Mouse (Mus musculus): Measurements from ENCODE around the gene Smbd1. TPM values are rescaled to one million over a fixed set of nuclear protein-coding genes. Genes with fewer than 3 reads are reported as not detected.

Smbd1 gene
- total and polyA plus RNA-seq, 3 experiments = not detected

- no peak overlapping the region for H3K4me3 ChIP-seq (replicated peaks in 1 of 3; ENCODE audit: low read depth in 2 of 3, low read length in 2 of 3, poor library complexity in 1 of 3)
- in situ Hi-C loops (cut with MboI; ENCODE audit: low pct_ligation_motif_present, low pct_unique_long_range_greater_than_20kb, low sequenced_read_pairs) = no loop called here
- dilution Hi-C loops (cut with MboI; ENCODE audit: extremely low pct_ligation_motif_present, extremely low pct_unique_long_range_greater_than_20kb, low sequenced_read_pairs) = no loop called here
- TF ChIP-seq CTCF (conservative IDR thresholded peaks at IDR 0.05 in 1 of 2, IDR thresholded peaks at IDR 0.05 in 1 of 2; ENCODE audit: low read depth in 2 of 2, low read length in 2 of 2) (peak in 1 of 2 experiments; percentile 26; a peak in 1 of 4 replicates), EP300 (IDR thresholded peaks at IDR 0.05; ENCODE audit: low read length) (no peak), TBP (conservative IDR thresholded peaks at IDR 0.05; ENCODE audit: low read depth, low read length) (no peak), ZC3H11A (IDR thresholded peaks at IDR 0.05; ENCODE audit: low read depth, low read length) (no peak)
- no peak overlapping the region for H3K27ac ChIP-seq (ENCODE audit: insufficient read depth, low read depth)
- no peaks in the 10 kb centered on the region for H3K36me3 ChIP-seq (replicated peaks in 1 of 2; ENCODE audit: control insufficient read depth in 1 of 2, insufficient read depth in 1 of 2, low read length in 1 of 2)
- no peak overlapping the region for H3K9ac ChIP-seq (ENCODE audit: insufficient read depth, low read depth)
- DNase-seq (ENCODE audit: extremely low read depth) = no peak
- no peak overlapping the region for H3K4me2 ChIP-seq (ENCODE audit: insufficient read depth, low read depth, poor library complexity, severe bottlenecking)
- H3K9me3 ChIP-seq (replicated peaks; ENCODE audit: low read length) = no peaks in the 10 kb centered on the region
- H3K4me1 ChIP-seq (ENCODE audit: control insufficient read depth in 1 of 2, insufficient read depth in 2 of 2) = peaks cover 0 to 13% of the 10 kb centered on the region in 2 experiments; a peak in 3 of 4 replicates
- no peaks in the 10 kb centered on the region for H3K79me2 ChIP-seq (replicated peaks; ENCODE audit: control insufficient read depth, extremely low read depth, insufficient read depth, poor library complexity, severe bottlenecking)
- H3K27me3 ChIP-seq (replicated peaks) = no peaks in the 10 kb centered on the region
These were observed 2.7 kb downstream of the Smbd1 start for GRCm38 (mm10) chr16:32807408-32808185.

GRCm38 (mm10) chr16:32805151-32805550 is 5.1 kb downstream of the Smbd1 start:
- TF ChIP-seq MAX (IDR thresholded peaks at IDR 0.05; ENCODE audit: low read length) (no peak), JUN (IDR thresholded peaks at IDR 0.05; ENCODE audit: insufficient read depth, low read depth, low read length) (no peak), HCFC1 (IDR thresholded peaks at IDR 0.05; ENCODE audit: low read depth, low read length) (no peak), TCF12 (IDR thresholded peaks at IDR 0.05; ENCODE audit: low read depth, low read length) (no peak), SMC3 (IDR thresholded peaks at IDR 0.05; ENCODE audit: low read depth, low read length) (no peak)
- H3K4me3 ChIP-seq (replicated peaks in 1 of 3; ENCODE audit: low read depth in 2 of 3, low read length in 2 of 3, poor library complexity in 1 of 3) = no peak overlapping the region
- dilution Hi-C loops (cut with MboI; ENCODE audit: extremely low pct_ligation_motif_present, extremely low pct_unique_long_range_greater_than_20kb, low sequenced_read_pairs) = no loop called here

GRCm38 (mm10) chr16:32803901-32804300 is 6.4 kb downstream of the Smbd1 start:
- H3K9me3 ChIP-seq (replicated peaks; ENCODE audit: low read length) = no peaks in the 10 kb centered on the region
- in situ Hi-C loops (cut with MboI; ENCODE audit: low pct_ligation_motif_present, low pct_unique_long_range_greater_than_20kb, low sequenced_read_pairs) = no loop called here
- no peak overlapping the region for H3K4me3 ChIP-seq (replicated peaks in 1 of 3; ENCODE audit: low read depth in 2 of 3, low read length in 2 of 3, poor library complexity in 1 of 3)
- no peak overlapping the region for H3K4me2 ChIP-seq (ENCODE audit: insufficient read depth, low read depth, poor library complexity, severe bottlenecking)
- peaks cover 0 to 13% of the 10 kb centered on the region in 2 experiments; a peak in 3 of 4 replicates for H3K4me1 ChIP-seq (ENCODE audit: control insufficient read depth in 1 of 2, insufficient read depth in 2 of 2)
- H3K27me3 ChIP-seq (replicated peaks) = no peaks in the 10 kb centered on the region
- H3K79me2 ChIP-seq (replicated peaks; ENCODE audit: control insufficient read depth, extremely low read depth, insufficient read depth, poor library complexity, severe bottlenecking) = no peaks in the 10 kb centered on the region
- no peak for TF ChIP-seq POLR2AphosphoS2 (IDR thresholded peaks at IDR 0.05; ENCODE audit: low read depth, low read length)
- no peak for TF ChIP-seq ZMIZ1 (IDR thresholded peaks at IDR 0.05; ENCODE audit: low read depth, low read length)
- TF ChIP-seq MAX (IDR thresholded peaks at IDR 0.05; ENCODE audit: low read length) = no peak
- no peak for TF ChIP-seq PAX5 (IDR thresholded peaks at IDR 0.05; ENCODE audit: low read length)
- no peak for TF ChIP-seq JUN (IDR thresholded peaks at IDR 0.05; ENCODE audit: insufficient read depth, low read depth, low read length)
- no peak for TF ChIP-seq POLR2A (IDR thresholded peaks at IDR 0.05; ENCODE audit: low read depth, low read length)
- no peak for TF ChIP-seq ZNF384 (IDR thresholded peaks at IDR 0.05; ENCODE audit: low read depth, low read length)
- TF ChIP-seq RAD21 (IDR thresholded peaks at IDR 0.05; ENCODE audit: low read depth, low read length) = no peak
- TF ChIP-seq USF2 (conservative IDR thresholded peaks at IDR 0.05; ENCODE audit: low read depth, low read length) = no peak
- no peak for TF ChIP-seq SMC3 (IDR thresholded peaks at IDR 0.05; ENCODE audit: low read depth, low read length)
- TF ChIP-seq CHD1 (IDR thresholded peaks at IDR 0.05; ENCODE audit: low read depth, low read length) = no peak
- TF ChIP-seq CHD2 (IDR thresholded peaks at IDR 0.05; ENCODE audit: low read length) = no peak
- no peak for TF ChIP-seq HCFC1 (IDR thresholded peaks at IDR 0.05; ENCODE audit: low read depth, low read length)
- no peak for DNase-seq (ENCODE audit: extremely low read depth)
- dilution Hi-C loops (cut with MboI; ENCODE audit: extremely low pct_ligation_motif_present, extremely low pct_unique_long_range_greater_than_20kb, low sequenced_read_pairs) = no loop called here
- H3K9ac ChIP-seq (ENCODE audit: insufficient read depth, low read depth) = no peak overlapping the region
- H3K27ac ChIP-seq (ENCODE audit: insufficient read depth, low read depth) = no peak overlapping the region
- no peaks in the 10 kb centered on the region for H3K36me3 ChIP-seq (replicated peaks in 1 of 2; ENCODE audit: control insufficient read depth in 1 of 2, insufficient read depth in 1 of 2, low read length in 1 of 2)

More at GRCm38 (mm10) chr16:32805151-32805550, 5.1 kb downstream of the Smbd1 start:
- no peaks in the 10 kb centered on the region for H3K36me3 ChIP-seq (replicated peaks in 1 of 2; ENCODE audit: control insufficient read depth in 1 of 2, insufficient read depth in 1 of 2, low read length in 1 of 2)
- peaks cover 0 to 13% of the 10 kb centered on the region in 2 experiments; a peak in 3 of 4 replicates for H3K4me1 ChIP-seq (ENCODE audit: control insufficient read depth in 1 of 2, insufficient read depth in 2 of 2)
- DNase-seq (ENCODE audit: extremely low read depth) = no peak
- H3K4me2 ChIP-seq (ENCODE audit: insufficient read depth, low read depth, poor library complexity, severe bottlenecking) = no peak overlapping the region
- no peaks in the 10 kb centered on the region for H3K9me3 ChIP-seq (replicated peaks; ENCODE audit: low read length)
- in situ Hi-C loops (cut with MboI; ENCODE audit: low pct_ligation_motif_present, low pct_unique_long_range_greater_than_20kb, low sequenced_read_pairs) = no loop called here
- H3K27me3 ChIP-seq (replicated peaks) = no peaks in the 10 kb centered on the region
- no peak overlapping the region for H3K27ac ChIP-seq (ENCODE audit: insufficient read depth, low read depth)
- no peak overlapping the region for H3K9ac ChIP-seq (ENCODE audit: insufficient read depth, low read depth)
- no peaks in the 10 kb centered on the region for H3K79me2 ChIP-seq (replicated peaks; ENCODE audit: control insufficient read depth, extremely low read depth, insufficient read depth, poor library complexity, severe bottlenecking)
